Mouse (Mus musculus) ovary, postnatal 14 days (tissue): ENCODE data around the gene Nptx2.

ENCODE experiments used
- DNase-seq: peaks from one replicate; pipeline ENCODE4 v3.0.0; 2022; ENCODE audit warnings: low spot score

The Nptx2 gene

GRCm38 (mm10) chr5:144585100-144585499, 39.4 kb downstream of the Nptx2 start:
- no peak for DNase-seq

GRCm38 (mm10) chr5:144591248-144591880, 45.7 kb downstream of the Nptx2 start:
- DNase-seq: no peak

GRCm38 (mm10) chr5:144594796-144595195, 49.1 kb downstream of the Nptx2 start:
- DNase-seq: no peak
